Mouse (Mus musculus) v-Abl transformed pro-B cells (cell line): ENCODE results near the gene Igf2bp3.

Experiments used
- in situ Hi-C, 2 experiments: fragments of 400-800 bp; cut with MboI; formaldehyde crosslinking; loops; one replicate each; pipeline ENCODE4 v1.15.1; 2025; ENCODE audit not compliant: unreplicated experiment in 2 of 2

Igf2bp3 gene

GRCm38 (mm10) chr6:49142428-49142827 is 72.3 kb downstream of the Igf2bp3 start:
- in situ Hi-C loops = no loop called here

GRCm38 (mm10) chr6:49141125-49141524 is 73.6 kb downstream of the Igf2bp3 start:
- in situ Hi-C loops = no loop called here

DNA sequence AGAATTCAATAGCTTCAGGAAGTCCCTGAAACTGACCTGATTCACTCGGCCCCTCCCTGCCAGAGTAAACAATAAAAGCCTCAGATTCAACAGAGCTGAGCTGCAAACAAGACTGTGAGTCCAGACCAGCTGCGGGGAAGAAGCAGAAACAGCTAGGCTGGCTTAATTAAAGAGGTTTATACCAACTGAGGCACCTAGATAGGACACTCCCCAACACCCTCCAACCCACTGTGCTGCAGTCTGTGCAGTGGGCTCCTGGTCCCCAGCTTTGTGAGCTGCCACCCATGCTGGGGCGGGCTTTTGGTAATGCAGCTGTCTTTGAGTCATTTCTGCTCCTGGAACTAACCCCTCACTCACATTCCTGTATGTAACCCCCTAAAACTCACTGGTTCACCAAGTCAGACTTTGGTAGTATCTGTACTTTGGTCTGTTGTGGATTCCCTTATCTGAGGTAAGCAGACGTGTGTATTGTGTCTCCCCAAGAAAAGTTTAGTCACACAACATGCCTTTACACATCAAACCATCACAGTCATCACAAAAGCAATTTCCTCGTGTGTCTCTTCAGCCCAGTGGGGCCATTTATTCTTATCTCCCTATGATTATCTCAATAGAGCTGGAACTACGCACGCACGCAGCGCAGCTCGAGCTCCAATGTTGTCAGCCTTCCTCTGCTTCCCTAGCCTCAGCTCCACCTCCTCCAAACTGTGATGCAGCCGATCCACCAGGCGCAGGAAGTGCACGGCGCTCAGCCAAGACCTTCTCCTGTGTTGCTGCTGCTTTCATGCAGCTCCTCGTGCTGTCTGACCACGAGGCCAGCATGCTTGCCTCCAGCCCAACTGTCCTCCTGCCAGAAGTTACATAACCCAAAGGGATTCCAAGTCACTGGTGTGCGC is 76.4 kb downstream of the Igf2bp3 start:
- in situ Hi-C loops = no loop called here

- in situ Hi-C loops = no loop called here
Observed at GRCm38 (mm10) chr6:49136739-49137138, 78.0 kb downstream of the Igf2bp3 start.

GRCm38 (mm10) chr6:49132352-49133090 is 82.2 kb downstream of the Igf2bp3 start:
- in situ Hi-C loops = no loop called here

DNA sequence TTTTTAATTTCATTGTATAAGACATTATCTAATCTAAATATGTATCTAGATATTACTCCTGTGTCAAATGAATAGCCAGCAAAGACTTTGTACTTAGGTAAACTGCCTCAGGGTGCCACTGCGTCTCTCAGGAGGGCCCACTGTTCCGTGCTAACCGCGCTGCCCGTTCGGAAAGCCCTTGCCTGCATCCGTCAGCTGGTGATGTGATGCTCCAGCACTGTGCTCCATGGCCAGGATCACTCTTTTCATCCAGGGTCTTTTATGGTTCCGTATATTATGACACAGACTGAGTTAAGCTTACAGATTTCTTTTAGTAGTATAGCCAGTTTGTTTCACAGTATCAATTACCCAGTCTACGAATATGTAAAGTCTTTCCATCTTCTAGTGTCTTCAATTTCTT is 82.9 kb downstream of the Igf2bp3 start:
- in situ Hi-C loops = no loop called here

DNA sequence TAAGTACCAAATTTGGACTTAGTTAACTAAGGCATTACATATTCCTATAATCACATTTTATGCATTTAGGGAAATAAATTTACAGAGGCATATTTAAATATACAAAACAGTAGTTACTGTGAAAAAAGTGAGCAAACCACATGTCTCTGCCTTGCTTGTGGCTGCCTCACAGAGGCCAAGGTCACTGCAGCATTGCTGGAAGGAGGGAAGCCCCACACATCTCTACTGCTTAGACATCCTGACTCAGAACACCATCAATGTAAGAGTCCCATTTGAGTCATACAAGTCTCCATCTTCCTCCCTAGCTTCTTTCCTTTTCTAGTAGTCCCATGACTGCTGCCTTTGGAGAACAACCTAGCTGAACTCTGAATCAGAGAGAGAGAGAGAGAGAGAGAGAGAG is 84.4 kb downstream of the Igf2bp3 start:
- in situ Hi-C loops = no loop called here

- in situ Hi-C loops = no loop called here
Observed at GRCm38 (mm10) chr6:49120370-49120769, 94.4 kb downstream of the Igf2bp3 start.

GRCm38 (mm10) chr6:49119462-49120135 is 95.2 kb downstream of the Igf2bp3 start:
- in situ Hi-C loops = no loop called here

GRCm38 (mm10) chr6:49118446-49118845 is 96.3 kb downstream of the Igf2bp3 start:
- in situ Hi-C loops = no loop called here

- in situ Hi-C loops = no loop called here
Observed at GRCm38 (mm10) chr6:49116241-49116640, 98.5 kb downstream of the Igf2bp3 start.

DNA sequence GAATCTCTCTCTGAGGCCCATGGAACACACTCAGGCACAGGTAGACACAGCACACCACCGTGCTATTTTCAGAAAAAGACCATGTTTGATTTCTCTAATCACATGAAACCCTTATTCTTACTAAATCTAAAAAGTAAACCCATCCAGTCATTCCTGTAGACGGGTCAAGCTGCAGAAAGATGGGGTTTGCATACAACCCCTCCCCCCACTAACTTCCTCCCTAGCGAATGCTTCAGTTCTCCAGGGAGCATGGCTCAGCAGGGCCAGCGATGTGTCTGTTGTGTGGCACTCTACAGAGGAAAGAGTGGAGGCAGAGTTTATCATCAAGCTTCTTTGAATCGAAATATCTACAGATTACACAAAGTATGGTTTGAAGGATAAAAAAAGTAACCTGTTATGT is 99.2 kb downstream of the Igf2bp3 start:
- in situ Hi-C loops = no loop called here

GRCm38 (mm10) chr6:49114457-49114856 is 100.3 kb downstream of the Igf2bp3 start:
- in situ Hi-C loops = no loop called here

- in situ Hi-C loops = no loop called here
Observed at GRCm38 (mm10) chr6:49113895-49114294, 100.9 kb downstream of the Igf2bp3 start.

DNA sequence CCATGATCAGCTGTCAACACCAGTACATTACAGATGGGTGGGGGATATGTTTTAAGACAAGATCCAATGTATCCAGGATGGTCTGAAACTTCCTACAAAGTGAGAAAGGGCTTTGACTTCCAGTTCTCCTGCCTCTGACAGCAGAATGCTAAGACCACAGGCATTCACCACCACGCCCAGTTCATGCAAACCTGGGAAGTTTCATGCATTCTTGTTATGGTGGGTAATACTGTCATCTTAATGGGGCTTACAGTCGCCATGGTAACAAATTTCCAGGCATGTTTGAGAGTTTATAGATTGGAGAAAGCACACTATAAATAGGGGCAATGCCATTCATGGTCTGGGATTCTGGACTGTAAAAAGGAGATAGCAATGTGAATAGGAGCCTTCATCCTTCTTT is 105.6 kb downstream of the Igf2bp3 start:
- in situ Hi-C loops = no loop called here

DNA sequence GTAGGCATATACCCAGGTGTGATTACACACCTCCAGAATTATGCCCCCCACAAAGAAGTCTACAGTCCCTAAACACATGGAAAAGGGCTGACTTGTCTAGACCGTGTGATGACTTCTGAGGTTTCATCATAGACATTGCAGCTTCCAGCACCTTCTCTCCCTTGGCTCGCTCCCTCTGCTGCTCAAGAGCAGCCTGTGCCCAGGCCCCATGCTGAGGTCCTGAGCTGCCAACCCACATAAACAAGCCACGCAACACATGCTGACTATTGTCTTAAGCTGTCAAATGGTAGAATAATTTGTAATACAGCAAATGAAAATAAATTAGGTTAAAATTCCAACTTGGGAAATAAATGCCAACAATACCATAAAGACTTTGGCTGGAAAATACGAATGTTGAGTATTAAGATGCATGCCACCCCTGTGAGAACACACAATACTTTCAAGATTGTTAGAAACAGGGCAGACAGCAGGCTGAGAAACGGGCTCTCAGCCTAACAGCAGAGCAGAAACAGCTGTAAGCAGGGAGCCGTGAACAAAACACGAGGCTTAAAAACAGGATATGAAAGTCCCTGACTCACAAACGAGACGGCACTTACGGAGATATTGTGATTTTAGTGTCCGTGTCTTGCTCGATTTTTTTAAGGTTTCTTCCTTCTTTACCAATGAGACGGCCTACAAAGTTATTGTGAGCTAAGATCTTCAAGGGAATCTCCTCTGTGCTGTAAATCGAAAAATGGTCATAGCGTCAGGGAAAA is 107.8 kb downstream of the Igf2bp3 start:
- in situ Hi-C loops = no loop called here

- in situ Hi-C loops = no loop called here
Observed at GRCm38 (mm10) chr6:49099086-49099485, 115.7 kb downstream of the Igf2bp3 start.

DNA sequence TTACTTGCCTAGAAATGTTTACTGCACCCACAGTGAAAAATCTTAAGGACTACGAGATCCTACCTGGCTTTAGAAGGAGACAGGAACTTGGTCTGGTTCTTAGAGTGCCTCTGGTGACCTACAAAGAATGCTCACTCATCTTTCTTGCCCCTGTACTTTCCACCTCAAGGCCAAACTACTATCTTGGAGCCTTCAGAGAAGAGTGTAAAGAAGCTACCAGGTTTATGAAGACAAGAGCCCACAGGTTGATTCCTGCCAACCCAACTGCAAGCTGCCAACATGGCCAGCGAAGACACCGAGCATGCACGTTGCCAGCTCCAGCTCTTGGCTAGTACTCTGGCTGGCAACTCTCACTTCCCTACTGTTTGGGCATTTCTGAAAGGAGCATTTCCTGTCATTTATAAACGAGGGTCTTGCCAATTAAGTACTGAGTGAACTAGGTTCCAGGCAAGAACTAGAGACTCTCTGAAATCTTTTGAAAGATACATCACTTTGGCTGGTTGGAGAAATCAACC is 117.1 kb downstream of the Igf2bp3 start:
- in situ Hi-C loops = no loop called here

DNA sequence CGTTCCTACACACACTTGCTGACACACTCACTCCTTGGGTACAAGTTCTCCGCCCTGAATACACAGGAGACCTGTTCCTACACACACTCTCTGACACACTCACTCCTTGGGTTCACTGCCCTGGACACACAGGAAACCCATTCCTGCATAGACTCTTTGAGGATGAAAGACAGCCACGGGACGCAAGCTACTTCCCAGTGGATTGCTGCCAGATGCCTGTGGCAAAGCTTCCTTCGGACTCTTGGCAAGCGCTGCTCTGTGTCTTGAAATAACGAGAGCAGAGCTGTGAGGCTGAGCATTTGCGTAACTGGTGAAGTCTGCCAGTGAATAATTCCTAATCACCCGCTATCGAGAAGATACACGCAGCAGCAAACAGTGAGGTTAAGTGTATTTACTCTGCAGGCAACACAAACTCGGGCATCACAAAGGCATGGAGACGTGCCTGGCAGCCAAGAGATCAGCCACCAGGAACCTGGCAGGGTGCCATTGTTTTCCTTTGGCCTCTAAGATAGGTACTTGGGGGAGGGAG is 117.8 kb downstream of the Igf2bp3 start:
- in situ Hi-C loops = no loop called here

DNA sequence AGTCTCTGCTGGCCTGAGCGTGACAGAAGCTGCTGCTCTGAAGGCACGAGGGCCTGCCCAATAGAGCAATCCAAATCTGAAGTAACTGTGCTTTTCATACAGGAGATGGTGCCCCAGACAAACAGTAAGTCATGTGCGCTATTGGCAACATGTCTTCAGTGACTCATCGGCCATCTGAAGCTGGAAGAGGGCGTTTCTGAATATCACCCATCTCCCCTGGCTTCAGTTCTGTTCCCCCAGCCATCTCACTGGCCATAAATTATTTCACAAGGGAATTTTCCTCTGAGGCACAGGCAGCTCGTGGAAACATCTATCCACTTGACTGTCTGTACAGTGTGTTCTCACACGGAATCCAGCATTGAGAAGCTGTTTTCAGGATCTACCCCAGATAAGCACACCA is 118.3 kb downstream of the Igf2bp3 start:
- in situ Hi-C loops = no loop called here
